Mouse (Mus musculus) gastrocnemius, postnatal 4 days (tissue): ENCODE results near the gene Apol9a. TPM values are rescaled to one million over a fixed set of nuclear protein-coding genes. Genes with fewer than 3 reads are reported as not detected.
A peak's percentile ranks its signal among the peaks of the same experiment; 100 is the strongest.
"Not testable (repeated sequence)": the region's sequence is repeated elsewhere in the genome, so short reads cannot be mapped to it uniquely, and the experiment has no call there.

ENCODE experiments used
- DNase-seq, 2 experiments: peaks; one replicate each; pipeline ENCODE4 v3.0.0; 2021 to 2022; ENCODE audit warnings: low spot score in 2 of 2, mixed read lengths in 2 of 2
- long read RNA-seq, 2 experiments: library from polyadenylated mRNA; stranded (forward); transcript quantifications; one replicate each; pipeline ENCODE4 v2.0.0; 2021
- total RNA-seq, 2 experiments: library from RNA; stranded (reverse); gene quantifications; 2 replicates each; pipeline ENCODE4 v1.2.3; 2021

The Apol9a gene
- not detected for total RNA-seq
- long read RNA-seq, experiment 1, result 0 reads
- long read RNA-seq, experiment 2, partial matches to known transcripts, result 0 of 1 reads
- long read RNA-seq, experiment 2, other reads (novel, unspliced or antisense), result 0 of 1 reads

- DNase-seq, result not testable (repeated sequence)
These were observed at the start of gene Apol9a for GRCm38 (mm10) chr15:77411035-77411434. Gene Apol9a, minus strand, starts transcription at chr15:77411135.

GRCm38 (mm10) chr15:77449927-77450326 lies 39.0 kb upstream of the Apol9a start:
- DNase-seq, result not testable (repeated sequence)

- DNase-seq, result not testable (repeated sequence)
These were observed 36.5 kb upstream of the Apol9a start, which contains the start of gene Apol7b for GRCm38 (mm10) chr15:77447392-77447791. Gene Apol7b, minus strand, starts transcription at chr15:77447492.

- not testable (repeated sequence) for DNase-seq
These were observed 34.7 kb upstream of the Apol9a start for GRCm38 (mm10) chr15:77445668-77446067.

- not testable (repeated sequence) for DNase-seq
These were observed 33.8 kb upstream of the Apol9a start for GRCm38 (mm10) chr15:77444746-77445145.

- DNase-seq, result not testable (repeated sequence)
These were observed 17.9 kb upstream of the Apol9a start for GRCm38 (mm10) chr15:77428690-77429448.

- not testable (repeated sequence) for DNase-seq
These were observed 12.0 kb upstream of the Apol9a start for GRCm38 (mm10) chr15:77422925-77423324.

- not testable (repeated sequence) for DNase-seq
These were observed 8.7 kb upstream of the Apol9a start for GRCm38 (mm10) chr15:77419657-77420056.

- not testable (repeated sequence) for DNase-seq
These were observed 5.9 kb upstream of the Apol9a start for GRCm38 (mm10) chr15:77416655-77417333.

GRCm38 (mm10) chr15:77415653-77416052 lies 4.7 kb upstream of the Apol9a start:
- not testable (repeated sequence) for DNase-seq

GRCm38 (mm10) chr15:77412695-77413094 lies 1.8 kb upstream of the Apol9a start:
- not testable (repeated sequence) for DNase-seq

- DNase-seq, result not testable (repeated sequence)
These were observed 4.6 kb downstream of the Apol9a start for GRCm38 (mm10) chr15:77406370-77406769.

GRCm38 (mm10) chr15:77399027-77399426 lies 11.9 kb downstream of the Apol9a start, which contains the start of gene Apol7a:
Gene Apol7a, minus strand, starts transcription at chr15:77399110.
- DNase-seq, result not testable (repeated sequence)

GRCm38 (mm10) chr15:77397450-77398132 lies 13.3 kb downstream of the Apol9a start:
- DNase-seq, result peak in 1 of 2 experiments; percentile 55

- not testable (repeated sequence) for DNase-seq
These were observed 17.1 kb downstream of the Apol9a start for GRCm38 (mm10) chr15:77393832-77394231.

GRCm38 (mm10) chr15:77387462-77387861 lies 23.5 kb downstream of the Apol9a start:
- no peak for DNase-seq

- no peak for DNase-seq
These were observed 26.4 kb downstream of the Apol9a start for GRCm38 (mm10) chr15:77384340-77385030.

GRCm38 (mm10) chr15:77382880-77383279 lies 28.1 kb downstream of the Apol9a start:
- no peak for DNase-seq

GRCm38 (mm10) chr15:77382271-77382850 lies 28.6 kb downstream of the Apol9a start:
- no peak for DNase-seq

- no peak for DNase-seq
These were observed 29.5 kb downstream of the Apol9a start for GRCm38 (mm10) chr15:77381481-77381880.
